Mouse (Mus musculus): ENCODE data around the gene Ncam1. TPM values are rescaled to one million over a fixed set of nuclear protein-coding genes. Genes with fewer than 3 reads are reported as not detected.

Gene Ncam1
- total and polyA plus RNA-seq, 3 experiments = 0.08 TPM; not detected in 2

DNA sequence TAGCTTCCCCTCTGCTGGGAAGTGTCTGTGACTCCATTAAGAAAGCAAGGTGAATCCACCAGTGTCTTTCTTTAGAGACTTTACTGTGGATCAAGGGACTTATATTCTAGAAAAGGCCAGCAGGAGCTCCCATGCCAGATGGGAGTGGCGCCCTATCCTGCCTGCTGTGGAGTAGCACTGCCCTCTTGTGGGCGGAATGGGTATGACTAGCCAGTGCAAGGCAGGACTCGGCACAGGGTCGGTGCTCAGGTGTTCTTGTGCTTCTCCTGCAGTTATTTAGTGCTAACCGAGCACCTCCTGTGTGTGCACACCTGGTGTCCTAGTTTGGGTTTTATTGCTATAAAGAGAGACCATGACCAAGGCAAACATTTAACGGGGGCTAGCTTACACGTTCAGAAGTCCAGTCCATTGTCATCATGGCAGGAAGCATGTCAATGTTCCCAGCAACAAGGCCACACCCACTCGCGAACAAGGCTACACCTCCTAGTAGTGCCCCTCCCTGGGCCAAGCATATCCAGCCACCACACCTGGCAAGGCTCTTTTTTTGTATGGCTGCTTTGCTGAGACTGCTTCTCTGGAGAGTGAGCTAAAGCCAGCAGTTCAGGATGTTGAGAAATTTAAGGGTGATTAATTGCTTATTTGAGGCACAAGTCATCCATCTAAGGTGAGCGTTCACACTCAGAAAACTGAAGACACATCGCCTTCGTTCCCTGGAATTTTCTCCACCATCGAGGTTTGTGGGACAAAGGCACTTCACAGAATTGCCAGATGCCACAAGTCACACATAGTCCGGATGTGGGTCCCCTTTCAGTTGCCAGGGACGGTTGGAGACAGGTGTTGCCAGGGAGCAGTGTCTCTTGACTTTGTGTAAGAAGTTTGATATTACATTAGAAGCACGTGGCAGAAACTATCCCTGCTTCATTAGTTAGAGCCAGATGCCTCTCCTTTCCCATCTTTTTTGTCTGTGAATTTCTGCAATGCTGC is 309.5 kb downstream of the Ncam1 start (continued):
- TF ChIP-seq ZNF384 (IDR thresholded peaks at IDR 0.05; ENCODE audit: low read depth, low read length) = no peak
- TF ChIP-seq TCF12 (IDR thresholded peaks at IDR 0.05; ENCODE audit: low read depth, low read length) = peak; percentile 59; the same call in 1 of the 2 replicates
- TF ChIP-seq SIN3A (IDR thresholded peaks at IDR 0.05; ENCODE audit: low read length) = 0 out of 2 replicates have a peak, but pooled peaks have one; percentile 35
- TF ChIP-seq MAZ (IDR thresholded peaks at IDR 0.05; ENCODE audit: low read depth, low read length) = no peak
- TF ChIP-seq RCOR1 (conservative IDR thresholded peaks at IDR 0.05; ENCODE audit: low read depth, low read length) = no peak
- TF ChIP-seq JUND (conservative IDR thresholded peaks at IDR 0.05; ENCODE audit: low read depth, low read length) = no peak
- TF ChIP-seq MYC (IDR thresholded peaks at IDR 0.05; ENCODE audit: low read depth, low read length) = peak; percentile 32; the same call in 1 of the 2 replicates
- TF ChIP-seq USF1 (IDR thresholded peaks at IDR 0.05; ENCODE audit: low read depth, low read length) = no peak
- 0 out of 2 replicates have a peak, but pooled peaks have one; percentile 19 for TF ChIP-seq MEF2A (IDR thresholded peaks at IDR 0.05; ENCODE audit: borderline replicate concordance, low read depth, low read length)

DNA sequence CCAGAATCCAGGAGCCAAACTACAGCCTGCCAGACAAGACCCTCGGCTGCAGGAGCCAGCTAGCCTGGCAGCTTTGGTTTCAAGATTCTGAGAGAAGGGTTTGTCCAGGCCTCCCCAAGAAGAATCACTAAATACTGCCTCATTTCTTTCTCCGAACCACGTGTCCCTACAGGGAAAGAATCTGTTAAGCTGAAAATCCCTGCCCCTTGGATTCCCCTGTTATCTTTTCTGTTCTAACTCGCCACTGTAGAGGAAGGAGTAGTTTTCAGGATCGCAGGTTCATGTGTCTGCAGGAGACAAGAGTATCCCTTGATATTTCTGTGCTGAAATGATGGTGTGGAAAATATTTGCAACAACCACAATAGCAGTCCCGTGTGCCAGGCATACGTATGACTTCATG is 310.5 kb downstream of the Ncam1 start:
- TF ChIP-seq E2F4 (IDR thresholded peaks at IDR 0.05; ENCODE audit: insufficient replicate concordance, low read depth, low read length) (no peak), SMC3 (IDR thresholded peaks at IDR 0.05; ENCODE audit: low read depth, low read length) (no peak), PAX5 (IDR thresholded peaks at IDR 0.05; ENCODE audit: low read length) (no peak)

DNA sequence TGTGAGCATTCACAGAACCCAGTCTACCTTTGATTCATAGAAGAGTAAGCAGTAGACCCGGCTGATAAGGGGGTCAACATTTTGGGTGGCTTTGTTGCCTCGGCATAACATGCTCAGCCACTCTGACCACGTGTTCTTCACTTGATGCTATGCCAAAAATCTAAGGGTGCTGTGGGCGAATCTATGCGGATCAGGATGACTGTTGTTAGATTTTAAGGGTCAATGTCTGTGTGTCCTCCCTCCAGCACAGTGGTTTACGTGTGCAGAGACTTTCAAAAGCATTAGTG is 311.1 kb downstream of the Ncam1 start:
- no peaks in the 10 kb centered on the region for H3K9me3 ChIP-seq (replicated peaks; ENCODE audit: low read length)
- peaks cover 5% of the 10 kb centered on the region for H3K27me3 ChIP-seq (replicated peaks)
- H3K9ac ChIP-seq (ENCODE audit: insufficient read depth, low read depth) = no peak overlapping the region
- dilution Hi-C loops (cut with MboI; ENCODE audit: extremely low pct_ligation_motif_present, extremely low pct_unique_long_range_greater_than_20kb, low sequenced_read_pairs) = no loop called here
- no peak overlapping the region for H3K4me3 ChIP-seq (replicated peaks in 1 of 3; ENCODE audit: low read depth in 2 of 3, low read length in 2 of 3, poor library complexity in 1 of 3)
- no peak for DNase-seq (ENCODE audit: extremely low read depth)
- no peak overlapping the region for H3K4me2 ChIP-seq (ENCODE audit: insufficient read depth, low read depth, poor library complexity, severe bottlenecking)
- TF ChIP-seq E2F4 (IDR thresholded peaks at IDR 0.05; ENCODE audit: insufficient replicate concordance, low read depth, low read length) (no peak), ETS1 (conservative IDR thresholded peaks at IDR 0.05; ENCODE audit: low read depth, low read length) (no peak), ELF1 (IDR thresholded peaks at IDR 0.05; ENCODE audit: low read depth, low read length) (no peak), KAT2A (IDR thresholded peaks at IDR 0.05; ENCODE audit: insufficient replicate concordance, low read length) (no peak), EP300 (IDR thresholded peaks at IDR 0.05; ENCODE audit: low read length) (no peak), MAX (IDR thresholded peaks at IDR 0.05; ENCODE audit: low read length) (no peak), ZMIZ1 (IDR thresholded peaks at IDR 0.05; ENCODE audit: low read depth, low read length) (no peak), ZKSCAN1 (IDR thresholded peaks at IDR 0.05; ENCODE audit: borderline replicate concordance, low read depth, low read length) (no peak), ZNF384 (IDR thresholded peaks at IDR 0.05; ENCODE audit: low read depth, low read length) (no peak), POLR2AphosphoS2 (IDR thresholded peaks at IDR 0.05; ENCODE audit: low read depth, low read length) (no peak), NELFE (IDR thresholded peaks at IDR 0.05; ENCODE audit: low read depth, low read length) (no peak), TCF12 (IDR thresholded peaks at IDR 0.05; ENCODE audit: low read depth, low read length) (no peak), MEF2A (IDR thresholded peaks at IDR 0.05; ENCODE audit: borderline replicate concordance, low read depth, low read length) (no peak), BHLHE40 (IDR thresholded peaks at IDR 0.05; ENCODE audit: low read depth, low read length) (no peak)
- H3K4me1 ChIP-seq (ENCODE audit: control insufficient read depth in 1 of 2, insufficient read depth in 2 of 2) = peaks cover 2 to 13% of the 10 kb centered on the region in 2 experiments; a peak in 2 of 4 replicates
- H3K27ac ChIP-seq (ENCODE audit: insufficient read depth, low read depth) = no peak overlapping the region
- in situ Hi-C loops (cut with MboI; ENCODE audit: low pct_ligation_motif_present, low pct_unique_long_range_greater_than_20kb, low sequenced_read_pairs) = loop anchor here (5.0 to 25.0 kb wide), 4 partner anchors 240 to 850 kb away; partner anchors contain the start of genes Htr3b and Tmprss5
- no peaks in the 10 kb centered on the region for H3K79me2 ChIP-seq (replicated peaks; ENCODE audit: control insufficient read depth, extremely low read depth, insufficient read depth, poor library complexity, severe bottlenecking)
- no peaks in the 10 kb centered on the region for H3K36me3 ChIP-seq (replicated peaks in 1 of 2; ENCODE audit: control insufficient read depth in 1 of 2, insufficient read depth in 1 of 2, low read length in 1 of 2)

More for the DNA sequence above, 310.5 kb downstream of the Ncam1 start:
- no peaks in the 10 kb centered on the region for H3K9me3 ChIP-seq (replicated peaks; ENCODE audit: low read length)
- peaks cover 2 to 13% of the 10 kb centered on the region in 2 experiments; a peak in 2 of 4 replicates for H3K4me1 ChIP-seq (ENCODE audit: control insufficient read depth in 1 of 2, insufficient read depth in 2 of 2)
- DNase-seq (ENCODE audit: extremely low read depth) = no peak
- H3K4me2 ChIP-seq (ENCODE audit: insufficient read depth, low read depth, poor library complexity, severe bottlenecking) = no peak overlapping the region
- H3K27me3 ChIP-seq (replicated peaks) = peaks cover 5% of the 10 kb centered on the region
- H3K27ac ChIP-seq (ENCODE audit: insufficient read depth, low read depth) = no peak overlapping the region
- in situ Hi-C loops (cut with MboI; ENCODE audit: low pct_ligation_motif_present, low pct_unique_long_range_greater_than_20kb, low sequenced_read_pairs) = loop anchor here (5.0 to 25.0 kb wide), 4 partner anchors 241 to 851 kb away; partner anchors contain the start of genes Htr3b and Tmprss5
- no peaks in the 10 kb centered on the region for H3K36me3 ChIP-seq (replicated peaks in 1 of 2; ENCODE audit: control insufficient read depth in 1 of 2, insufficient read depth in 1 of 2, low read length in 1 of 2)
- H3K9ac ChIP-seq (ENCODE audit: insufficient read depth, low read depth) = no peak overlapping the region
- no peak overlapping the region for H3K4me3 ChIP-seq (replicated peaks in 1 of 3; ENCODE audit: low read depth in 2 of 3, low read length in 2 of 3, poor library complexity in 1 of 3)
- dilution Hi-C loops (cut with MboI; ENCODE audit: extremely low pct_ligation_motif_present, extremely low pct_unique_long_range_greater_than_20kb, low sequenced_read_pairs) = no loop called here
- no peaks in the 10 kb centered on the region for H3K79me2 ChIP-seq (replicated peaks; ENCODE audit: control insufficient read depth, extremely low read depth, insufficient read depth, poor library complexity, severe bottlenecking)
